Mouse (Mus musculus): Measurements from ENCODE around the gene Sod1. TPM values are rescaled to one million over a fixed set of nuclear protein-coding genes. Genes with fewer than 3 reads are reported as not detected.

Sod1 gene
- polyA plus RNA-seq, 1 experiment from 2014 or later = 977 TPM

DNA sequence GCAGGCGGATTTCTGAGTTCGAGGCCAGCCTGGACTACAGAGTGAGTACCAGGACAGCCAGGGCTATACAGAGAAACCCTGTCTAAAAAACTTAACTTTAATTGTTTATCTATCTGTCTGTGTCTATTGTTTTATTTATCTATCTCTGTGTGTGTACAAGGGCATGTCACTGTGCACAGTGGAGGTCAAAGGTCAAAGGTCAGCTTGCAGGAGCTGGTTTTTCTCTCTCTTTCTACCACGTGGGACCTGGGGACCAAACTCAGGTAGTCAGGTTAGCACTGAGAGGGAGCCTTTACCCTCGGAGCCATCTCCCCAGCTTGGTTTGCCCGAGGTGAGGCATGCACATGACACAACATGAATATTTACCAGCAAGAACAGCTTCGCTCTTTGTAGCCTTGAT is 29.3 kb upstream of the Sod1 start:
- Histone ChIP-seq H3K27ac (no peak overlapping the region), H3K4me3 (no peak overlapping the region), H3K4me2 (no peak overlapping the region), H3K36me3 (no peaks in the 10 kb centered on the region), H3K27me3 (no peaks in the 10 kb centered on the region; the same call in 1 of the 2 replicates), H3K9ac (no peak overlapping the region), H3K9me3 (no peaks in the 10 kb centered on the region), H3K4me1 (peaks cover 4% of the 10 kb centered on the region; the same call in 1 of the 2 replicates)
- no peak for ATAC-seq (ENCODE audit: insufficient number of reproducible peaks, insufficient read depth, low FRiP score, low TSS enrichment, low read depth)
- 69% methylated on average over 6 of the region's 6 CpGs for WGBS

DNA sequence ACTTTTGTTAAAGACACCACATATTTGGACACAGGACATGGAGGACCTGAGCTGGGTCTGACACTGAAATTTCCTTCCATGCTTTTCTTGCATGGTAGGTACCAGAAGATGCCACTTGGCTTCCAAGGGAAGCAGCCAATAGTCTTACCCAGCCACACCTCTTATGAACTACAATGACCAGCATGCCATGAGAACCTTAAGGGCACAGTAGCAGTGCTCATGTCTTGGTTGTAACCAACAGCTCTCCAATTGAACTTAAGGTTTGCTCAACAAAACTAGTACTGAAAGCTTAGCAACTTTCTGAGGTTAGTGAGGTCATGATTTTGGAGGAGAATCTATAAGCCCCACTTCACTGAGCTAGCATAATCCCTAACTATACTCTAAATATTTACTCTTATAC is 26.8 kb upstream of the Sod1 start:
- Histone ChIP-seq H3K9ac (no peak overlapping the region), H3K27ac (no peak overlapping the region), H3K9me3 (no peaks in the 10 kb centered on the region), H3K4me2 (no peak overlapping the region), H3K27me3 (no peaks in the 10 kb centered on the region), H3K4me3 (no peak overlapping the region), H3K36me3 (no peaks in the 10 kb centered on the region), H3K4me1 (peaks cover 11% of the 10 kb centered on the region)
- ATAC-seq (ENCODE audit: insufficient number of reproducible peaks, insufficient read depth, low FRiP score, low TSS enrichment, low read depth) = no peak

DNA sequence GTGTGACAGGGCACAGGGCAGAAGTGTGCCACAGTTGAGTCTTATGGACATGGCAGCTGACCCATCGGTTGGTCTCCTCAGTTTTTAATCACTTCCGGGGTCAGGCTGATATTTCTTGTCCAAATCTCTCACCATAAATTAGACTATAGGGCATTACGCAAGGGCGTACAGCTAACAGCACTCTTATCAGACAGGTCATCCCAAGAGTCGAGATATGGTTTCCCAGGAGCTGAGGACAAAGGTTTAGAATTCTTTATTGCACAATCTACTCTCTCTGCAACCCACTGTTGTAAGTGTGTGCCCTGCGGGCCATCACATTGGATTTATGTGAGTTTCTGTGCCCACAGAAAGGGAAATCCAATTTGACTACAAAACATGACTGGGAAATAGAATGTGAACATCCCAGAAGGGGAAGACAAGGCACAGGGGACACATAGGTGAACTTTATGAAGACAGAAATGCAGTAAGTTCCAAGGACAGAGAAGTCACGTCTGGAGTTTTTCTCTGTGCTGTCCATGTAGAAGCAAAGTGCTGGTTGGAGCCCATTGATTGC is 23.8 kb upstream of the Sod1 start:
- Histone ChIP-seq H3K4me2 (peak overlapping the region; percentile 61; the same call in 1 of the 2 replicates), H3K4me1 (peaks cover 11% of the 10 kb centered on the region), H3K36me3 (no peaks in the 10 kb centered on the region), H3K27ac (no peak overlapping the region), H3K4me3 (no peak overlapping the region), H3K9ac (no peak overlapping the region), H3K27me3 (no peaks in the 10 kb centered on the region), H3K9me3 (no peaks in the 10 kb centered on the region)
- WGBS = 82% methylated on average over 7 of the region's 7 CpGs
- ATAC-seq (ENCODE audit: insufficient number of reproducible peaks, insufficient read depth, low FRiP score, low TSS enrichment, low read depth) = no peak

DNA sequence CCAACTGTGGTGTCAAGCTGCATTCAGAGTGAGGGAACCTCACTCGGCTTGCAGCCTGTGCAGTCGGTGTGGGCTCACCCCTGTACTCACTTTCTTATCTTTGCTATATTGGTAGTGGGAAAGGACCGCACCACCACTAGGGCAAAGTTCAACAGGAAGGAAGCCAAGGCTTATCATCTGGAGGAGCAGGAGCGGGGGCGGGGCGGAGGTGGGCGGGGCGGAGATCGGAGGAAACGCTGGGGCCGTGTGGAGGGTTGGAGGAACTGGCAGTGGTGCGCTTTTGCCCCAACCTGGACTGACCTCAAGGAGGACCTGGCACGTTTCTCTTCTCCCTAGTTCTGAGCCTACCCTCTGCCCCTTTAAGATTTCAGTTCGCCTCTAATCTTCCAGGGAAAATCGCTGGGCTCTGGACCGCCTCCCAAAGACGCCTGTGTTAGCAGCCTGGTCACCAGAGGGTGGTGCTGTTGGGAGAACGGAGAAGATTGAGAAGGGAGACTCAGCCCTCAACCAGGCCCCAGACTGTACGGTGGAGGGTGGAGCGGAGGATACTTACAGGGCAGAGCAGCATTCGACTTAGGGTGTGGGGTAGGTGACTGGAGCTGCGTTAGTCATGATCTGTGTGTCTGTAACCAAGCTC is 23.1 kb upstream of the Sod1 start:
- ATAC-seq (ENCODE audit: insufficient number of reproducible peaks, insufficient read depth, low FRiP score, low TSS enrichment, low read depth) = peak; percentile 89
- Histone ChIP-seq H3K36me3 (no peaks in the 10 kb centered on the region), H3K27ac (peak overlapping the region; percentile 45), H3K9me3 (no peaks in the 10 kb centered on the region), H3K4me1 (peaks cover 16% of the 10 kb centered on the region), H3K27me3 (no peaks in the 10 kb centered on the region), H3K9ac (peak overlapping the region; percentile 53), H3K4me2 (peak overlapping the region; percentile 61), H3K4me3 (peak overlapping the region; percentile 42)
- 2% methylated on average over 22 of the region's 22 CpGs for WGBS

DNA sequence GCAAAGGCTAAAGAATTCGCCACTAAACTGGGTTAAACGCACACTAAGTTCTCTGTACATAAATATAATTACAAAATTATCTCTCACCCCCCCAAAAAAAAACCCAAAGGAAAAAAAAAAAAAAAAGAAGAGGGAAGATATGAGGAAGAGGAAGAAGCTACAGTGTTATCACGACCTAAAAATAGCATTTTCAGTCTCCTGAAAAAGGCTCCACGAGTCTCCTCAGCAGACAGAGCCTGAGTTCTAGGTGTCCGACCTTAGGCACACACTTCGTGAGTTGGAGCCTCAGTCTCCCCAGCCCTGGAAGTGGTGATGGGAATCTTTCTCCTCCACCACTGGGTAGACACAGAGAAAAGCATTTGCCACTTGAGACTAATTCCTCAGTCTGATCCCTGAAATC is 21.9 kb upstream of the Sod1 start:
- Histone ChIP-seq H3K9ac (no peak overlapping the region), H3K27ac (no peak overlapping the region), H3K36me3 (no peaks in the 10 kb centered on the region), H3K4me2 (no peak overlapping the region), H3K4me1 (peaks cover 19% of the 10 kb centered on the region), H3K4me3 (no peak overlapping the region), H3K27me3 (no peaks in the 10 kb centered on the region), H3K9me3 (no peaks in the 10 kb centered on the region)
- WGBS = 89% methylated on average over 6 of the region's 6 CpGs
- ATAC-seq (ENCODE audit: insufficient number of reproducible peaks, insufficient read depth, low FRiP score, low TSS enrichment, low read depth) = no peak

DNA sequence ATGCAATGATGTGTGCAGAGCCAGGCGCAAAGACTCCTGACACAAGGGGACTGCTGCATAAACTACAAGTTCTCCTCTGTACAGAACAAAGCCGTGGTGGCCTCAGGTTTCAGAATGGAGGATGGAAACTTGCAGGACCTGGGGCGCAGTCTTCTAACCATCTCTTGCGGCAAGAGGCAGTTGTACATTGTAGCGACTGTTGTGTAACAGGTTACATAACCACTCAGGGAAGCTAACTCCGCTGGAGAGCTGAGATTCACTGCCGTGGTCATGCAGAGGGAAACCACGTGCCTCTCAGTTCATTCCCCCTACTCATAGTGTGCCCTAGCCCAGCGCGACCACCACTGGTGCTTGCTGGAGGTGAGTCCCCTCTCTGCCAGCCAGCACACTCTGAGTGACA is 21.4 kb upstream of the Sod1 start:
- WGBS = 78% methylated on average over 10 of the region's 10 CpGs
- no peaks in the 10 kb centered on the region for H3K9me3 ChIP-seq
- H3K4me1 ChIP-seq = peaks cover 19% of the 10 kb centered on the region
- no peak overlapping the region for H3K27ac ChIP-seq
- H3K9ac ChIP-seq = no peak overlapping the region
- H3K4me2 ChIP-seq = no peak overlapping the region
- no peaks in the 10 kb centered on the region for H3K27me3 ChIP-seq
- ATAC-seq (ENCODE audit: insufficient number of reproducible peaks, insufficient read depth, low FRiP score, low TSS enrichment, low read depth) = no peak
- H3K4me3 ChIP-seq = no peak overlapping the region
- no peaks in the 10 kb centered on the region for H3K36me3 ChIP-seq

DNA sequence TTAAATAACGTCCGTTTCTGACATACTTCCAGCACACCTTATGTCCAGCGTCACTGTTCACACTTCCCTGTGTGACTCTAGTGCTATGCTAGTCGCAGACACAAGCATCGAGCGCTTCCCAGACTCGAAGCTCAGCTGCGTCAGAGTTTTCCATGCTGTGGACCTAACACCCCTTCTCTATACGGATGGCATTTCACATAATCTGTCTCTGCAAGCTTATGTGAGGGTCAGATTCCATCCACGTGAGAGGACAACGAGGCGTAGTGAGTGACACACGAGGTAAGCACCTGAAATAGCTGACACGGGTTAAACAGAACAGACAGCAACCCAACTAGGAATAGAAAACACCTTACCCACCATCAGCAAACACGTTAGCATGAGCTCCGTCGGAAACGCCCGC is 18.4 kb upstream of the Sod1 start:
- Histone ChIP-seq H3K9me3 (no peaks in the 10 kb centered on the region), H3K36me3 (no peaks in the 10 kb centered on the region), H3K9ac (no peak overlapping the region), H3K4me2 (peak overlapping the region; percentile 27), H3K4me3 (no peak overlapping the region), H3K4me1 (peaks cover 19% of the 10 kb centered on the region), H3K27ac (no peak overlapping the region; the same call in 1 of the 2 replicates), H3K27me3 (no peaks in the 10 kb centered on the region)
- ATAC-seq (ENCODE audit: insufficient number of reproducible peaks, insufficient read depth, low FRiP score, low TSS enrichment, low read depth) = no peak
- WGBS = 54% methylated on average over 19 of the region's 19 CpGs

DNA sequence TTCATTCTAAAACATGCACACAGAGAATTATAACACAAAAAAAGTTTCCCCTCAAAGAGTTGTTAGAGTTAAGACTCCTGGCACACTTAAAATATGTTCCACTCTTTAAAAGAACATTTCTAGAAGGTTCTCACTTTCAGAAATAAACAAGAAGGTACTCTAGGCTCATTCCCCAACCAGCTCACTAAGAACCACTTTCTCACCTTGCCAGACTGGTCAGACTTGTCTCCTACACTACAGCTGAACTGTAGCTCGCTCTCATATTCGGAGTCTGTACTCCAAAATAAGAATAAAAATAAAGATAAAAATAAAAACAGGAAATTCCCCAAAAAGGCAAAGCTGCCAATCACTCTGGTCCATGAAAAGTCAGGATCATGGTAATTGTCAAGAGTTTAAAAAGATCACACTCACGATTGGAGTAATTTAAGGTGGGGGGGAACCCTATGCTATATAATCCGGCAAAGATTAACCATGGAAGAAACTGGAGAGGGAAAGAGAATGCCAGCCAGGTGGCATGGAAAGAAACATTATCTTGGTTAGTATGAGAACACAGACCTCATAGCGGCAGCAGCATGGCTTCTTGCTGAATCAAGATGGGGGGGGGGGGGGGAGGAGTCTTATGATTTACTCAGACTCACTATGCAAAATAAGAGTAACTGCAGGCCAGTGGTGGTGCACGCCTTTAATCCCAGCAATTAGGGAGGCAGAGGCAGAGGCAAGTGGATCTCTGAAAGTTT is 17.2 kb upstream of the Sod1 start:
- H3K27me3 ChIP-seq = no peaks in the 10 kb centered on the region
- H3K9me3 ChIP-seq = no peaks in the 10 kb centered on the region

DNA sequence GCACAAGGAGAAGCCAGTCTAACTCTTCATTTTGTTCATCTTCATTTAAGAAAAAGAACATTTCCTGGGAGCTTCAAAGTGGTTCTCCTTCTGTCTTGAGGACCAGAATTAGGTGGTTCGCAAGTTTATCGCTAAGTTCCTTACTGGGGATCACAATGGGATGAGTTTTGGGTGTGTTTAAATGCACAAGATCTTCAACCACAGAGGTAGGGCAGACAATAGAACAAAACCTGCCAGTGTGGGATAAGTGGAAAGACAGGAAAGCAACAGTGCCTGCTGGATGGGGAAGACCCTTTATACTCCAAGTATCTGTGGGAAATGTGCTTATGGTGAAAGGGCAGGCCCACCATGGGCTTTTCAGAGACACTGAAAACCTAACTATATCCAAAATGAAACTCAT is 15.7 kb upstream of the Sod1 start:
- ATAC-seq (ENCODE audit: insufficient number of reproducible peaks, insufficient read depth, low FRiP score, low TSS enrichment, low read depth) = no peak
- 88% methylated on average over 2 of the region's 2 CpGs for WGBS
- no peak overlapping the region for H3K9ac ChIP-seq
- peaks cover 8% of the 10 kb centered on the region for H3K4me1 ChIP-seq
- H3K4me3 ChIP-seq = no peak overlapping the region
- H3K27me3 ChIP-seq = no peaks in the 10 kb centered on the region
- H3K27ac ChIP-seq = no peak overlapping the region
- H3K9me3 ChIP-seq = no peaks in the 10 kb centered on the region
- no peaks in the 10 kb centered on the region for H3K36me3 ChIP-seq
- H3K4me2 ChIP-seq = no peak overlapping the region

More for the DNA sequence above, 17.2 kb upstream of the Sod1 start:
- no peak overlapping the region for H3K4me2 ChIP-seq
- H3K4me1 ChIP-seq = peaks cover 8% of the 10 kb centered on the region
- 69% methylated on average over 6 of the region's 6 CpGs for WGBS
- no peak overlapping the region for H3K9ac ChIP-seq
- no peak overlapping the region for H3K27ac ChIP-seq
- H3K4me3 ChIP-seq = no peak overlapping the region
- H3K36me3 ChIP-seq = no peaks in the 10 kb centered on the region
- no peak for ATAC-seq (ENCODE audit: insufficient number of reproducible peaks, insufficient read depth, low FRiP score, low TSS enrichment, low read depth)

DNA sequence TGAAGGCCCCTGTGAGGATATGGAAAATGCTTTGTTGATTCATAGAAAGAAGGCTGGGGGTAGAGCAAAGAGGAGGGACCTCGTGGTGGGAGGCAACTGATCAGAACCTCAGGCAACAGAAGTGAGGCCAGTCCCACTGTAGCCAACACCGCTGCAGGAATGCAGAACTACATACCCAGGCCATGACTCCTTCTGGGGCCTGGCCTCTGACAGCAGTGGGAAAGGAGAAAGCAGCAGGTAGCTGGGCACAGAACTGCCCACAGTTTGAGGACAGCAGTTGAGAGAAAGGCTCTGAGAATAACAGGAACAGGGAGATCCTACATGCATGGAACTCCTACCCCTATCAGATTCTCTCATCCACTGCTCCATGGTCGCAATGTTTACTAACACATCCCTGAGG is 11.6 kb upstream of the Sod1 start:
- Histone ChIP-seq H3K9me3 (no peaks in the 10 kb centered on the region), H3K36me3 (no peaks in the 10 kb centered on the region), H3K4me1 (0 out of 2 replicates have a peak, but pooled peaks cover 4% of the 10 kb centered on the region), H3K9ac (no peak overlapping the region), H3K4me2 (no peak overlapping the region), H3K27ac (no peak overlapping the region), H3K27me3 (no peaks in the 10 kb centered on the region), H3K4me3 (no peak overlapping the region)
- no peak for ATAC-seq (ENCODE audit: insufficient number of reproducible peaks, insufficient read depth, low FRiP score, low TSS enrichment, low read depth)
- WGBS = 76% methylated on average over 3 of the region's 3 CpGs

DNA sequence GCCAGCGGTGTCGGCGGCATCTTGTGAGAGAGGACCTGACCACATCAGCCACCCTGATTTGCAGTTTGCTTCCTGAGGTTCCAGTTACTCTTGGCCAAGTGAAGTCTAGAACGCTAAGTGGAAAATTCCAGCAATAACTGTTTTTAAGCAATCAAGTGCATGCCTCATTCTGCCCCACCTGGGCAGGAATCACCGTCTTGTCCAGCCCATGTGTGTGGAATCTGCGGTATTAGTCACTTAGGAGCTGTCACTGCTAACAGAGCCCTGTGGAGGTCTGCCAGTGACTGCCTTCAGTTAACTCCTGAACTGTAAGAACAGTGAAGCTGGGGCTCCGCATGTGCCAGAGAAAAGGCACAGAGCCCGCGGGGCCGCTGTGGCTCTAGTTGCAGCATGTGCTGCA is 9.8 kb upstream of the Sod1 start:
- Histone ChIP-seq H3K9ac (no peak overlapping the region), H3K4me2 (no peak overlapping the region), H3K4me3 (no peak overlapping the region), H3K27ac (no peak overlapping the region; the same call in 1 of the 2 replicates), H3K36me3 (no peaks in the 10 kb centered on the region), H3K27me3 (no peaks in the 10 kb centered on the region), H3K4me1 (0 out of 2 replicates have a peak, but pooled peaks cover 4% of the 10 kb centered on the region), H3K9me3 (no peaks in the 10 kb centered on the region)
- WGBS = 75% methylated on average over 10 of the region's 10 CpGs
- no peak for ATAC-seq (ENCODE audit: insufficient number of reproducible peaks, insufficient read depth, low FRiP score, low TSS enrichment, low read depth)

DNA sequence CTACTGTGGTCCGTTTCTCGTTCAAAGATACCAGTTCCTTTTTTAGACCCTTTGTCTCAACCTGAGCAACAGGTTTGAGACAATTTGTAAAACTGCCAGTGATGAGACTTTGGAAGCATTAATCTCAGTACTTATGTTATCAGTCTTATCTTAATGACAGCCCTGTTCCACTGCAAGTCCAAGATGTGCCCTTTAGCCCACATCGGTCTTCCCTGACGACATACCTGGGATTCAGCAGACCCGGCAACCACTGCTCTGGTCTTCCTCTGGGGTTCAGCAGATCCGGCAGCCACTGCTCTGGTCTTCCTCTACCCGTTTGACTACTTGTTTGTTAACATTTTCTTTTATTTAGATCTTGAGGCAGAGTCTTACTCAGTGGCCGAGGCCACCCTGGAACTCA is 8.8 kb upstream of the Sod1 start:
- Histone ChIP-seq H3K27me3 (no peaks in the 10 kb centered on the region), H3K9ac (no peak overlapping the region), H3K9me3 (no peaks in the 10 kb centered on the region), H3K36me3 (no peaks in the 10 kb centered on the region), H3K4me1 (0 out of 2 replicates have a peak, but pooled peaks cover 4% of the 10 kb centered on the region), H3K4me3 (no peak overlapping the region), H3K4me2 (no peak overlapping the region), H3K27ac (no peak overlapping the region)
- WGBS = 80% methylated on average over 8 of the region's 8 CpGs
- no peak for ATAC-seq (ENCODE audit: insufficient number of reproducible peaks, insufficient read depth, low FRiP score, low TSS enrichment, low read depth)

All from embryonic facial prominence, embryonic 13.5 days (tissue).